Mouse (Mus musculus) layer of hippocampus, adult 9-10 months (tissue): Measurements from ENCODE around the gene Ugt8a.

Source experiments
- DNase-seq: peaks from one replicate; pipeline ENCODE4 v3.0.0; 2022; ENCODE audit warnings: low spot score

Ugt8a gene

DNA sequence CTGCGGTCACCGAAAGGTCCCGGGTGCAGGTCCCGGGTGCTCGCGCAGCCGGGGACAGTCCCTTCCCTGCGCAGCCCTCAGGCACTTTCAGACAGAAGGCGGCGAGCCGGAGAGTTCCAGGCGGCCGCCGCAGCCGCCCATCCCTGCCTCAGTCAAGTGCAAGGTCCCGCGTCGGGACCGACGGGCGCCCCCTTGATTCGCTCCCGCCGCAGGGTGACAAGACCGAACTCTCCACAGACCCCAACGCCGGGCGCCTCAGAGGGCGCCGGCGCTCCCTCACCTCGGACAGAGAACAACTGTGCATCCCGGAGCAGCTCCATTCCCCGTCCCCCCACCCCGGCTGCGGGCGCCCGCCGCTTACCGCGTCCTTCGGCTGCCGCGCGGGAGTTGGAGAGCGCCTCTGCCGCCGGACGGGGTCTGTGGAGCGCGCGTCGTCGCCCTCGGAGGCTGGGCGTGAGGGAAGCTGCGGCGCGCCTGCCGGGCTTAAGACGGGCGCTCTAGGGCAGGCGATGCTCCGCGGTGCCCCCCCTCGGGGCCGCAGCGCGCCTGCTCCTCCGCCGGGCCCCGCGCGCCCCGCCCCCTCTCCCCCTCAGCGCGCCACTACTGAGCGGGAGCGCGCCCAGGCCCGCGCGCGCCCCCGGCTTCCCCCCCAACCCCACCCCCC lies at the start of gene Ugt8a:
Gene Ugt8a, minus strand, starts transcription at position 528 of the 664 bp plus-strand sequence.
- DNase-seq, result no peak

DNA sequence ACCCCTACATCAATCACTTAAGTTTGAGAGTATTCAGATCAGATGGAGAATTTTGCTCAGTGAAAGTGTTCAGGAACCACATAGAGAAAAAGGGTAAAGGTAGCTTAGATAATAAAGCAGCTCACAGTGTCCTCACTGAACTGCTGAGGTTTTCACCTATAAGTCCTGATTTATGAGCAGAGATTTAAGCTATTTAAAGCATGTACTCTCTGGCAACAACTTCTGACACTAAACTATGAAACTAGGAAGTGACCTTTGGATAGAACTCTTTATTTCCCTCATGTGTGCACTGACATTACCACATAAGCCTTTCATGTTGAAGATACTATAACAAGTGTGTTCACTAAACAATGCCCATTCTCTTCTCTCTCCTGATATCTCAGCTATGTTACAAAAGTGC lies 48.2 kb upstream of the Ugt8a start:
- no peak for DNase-seq

DNA sequence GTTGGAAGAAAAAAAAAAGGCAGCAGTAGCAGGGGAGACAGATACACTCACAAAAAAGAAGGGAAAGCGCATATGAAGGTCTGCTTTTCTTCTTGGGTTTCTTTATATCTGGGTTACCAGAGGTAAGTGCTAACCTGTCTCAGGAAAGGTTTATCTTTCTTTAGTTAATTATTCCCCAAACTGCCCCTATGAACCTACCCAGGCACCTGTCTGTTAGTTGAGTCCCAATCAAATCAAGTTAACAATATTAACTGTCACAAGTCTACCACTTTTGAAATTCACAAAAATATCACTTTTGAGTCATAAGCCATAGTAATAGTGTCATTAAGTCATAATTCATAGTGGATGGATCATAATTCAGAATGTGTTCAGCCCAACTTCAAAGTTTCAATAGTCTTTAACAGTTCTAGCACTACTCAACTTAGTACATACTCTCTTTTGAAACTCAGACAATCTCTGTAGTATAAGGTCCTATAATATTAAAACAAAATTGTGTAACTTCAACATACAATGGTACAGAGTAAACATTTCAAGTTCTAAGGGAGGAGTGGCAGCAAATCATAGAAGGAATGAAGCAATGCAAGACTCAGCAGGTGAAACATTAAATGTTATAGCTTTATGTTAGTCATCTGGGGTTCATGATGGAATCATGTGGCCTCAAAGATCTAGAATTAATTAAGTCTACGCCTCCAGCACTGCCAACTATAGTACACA lies 45.4 kb upstream of the Ugt8a start:
- no peak for DNase-seq

GRCm38 (mm10) chr3:125979475-125979874 lies 41.1 kb upstream of the Ugt8a start:
- no peak for DNase-seq

- no peak for DNase-seq
Measured at GRCm38 (mm10) chr3:125975899-125976298, 37.5 kb upstream of the Ugt8a start.

GRCm38 (mm10) chr3:125969458-125969857 lies 31.0 kb upstream of the Ugt8a start:
- DNase-seq, result peak; percentile 1

DNA sequence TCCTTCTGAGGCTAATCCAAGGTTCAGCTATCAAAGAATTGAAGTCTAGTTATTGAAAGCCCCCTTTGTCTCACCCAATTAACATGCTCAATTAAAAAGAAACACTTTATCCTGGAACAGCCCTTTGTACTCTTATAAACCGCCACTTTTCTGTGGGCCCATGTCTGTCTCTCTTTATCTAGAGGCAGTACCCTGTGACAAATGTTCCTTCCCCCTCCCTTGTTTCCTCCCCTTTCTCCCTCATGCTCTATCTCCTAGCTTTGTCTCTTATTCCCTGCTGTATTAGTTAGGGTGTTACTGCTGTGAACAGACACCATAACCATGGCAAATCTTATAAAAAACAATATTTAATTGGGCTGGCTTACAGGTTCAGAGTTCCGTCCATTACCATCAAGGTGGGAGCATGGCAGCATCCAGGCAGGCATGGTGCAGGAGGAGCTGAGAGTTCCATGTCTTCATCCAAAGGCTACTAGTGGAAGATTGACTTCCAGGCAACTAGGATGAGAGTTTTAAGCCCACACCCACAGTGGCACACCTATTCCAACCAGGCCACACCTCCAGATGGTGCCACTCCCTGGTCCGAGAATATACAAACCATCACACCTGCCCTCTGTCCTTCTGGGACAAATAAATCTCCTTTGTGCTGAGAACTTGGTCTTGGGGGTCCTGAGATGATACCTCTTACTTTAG lies 17.9 kb upstream of the Ugt8a start:
- DNase-seq, result no peak

DNA sequence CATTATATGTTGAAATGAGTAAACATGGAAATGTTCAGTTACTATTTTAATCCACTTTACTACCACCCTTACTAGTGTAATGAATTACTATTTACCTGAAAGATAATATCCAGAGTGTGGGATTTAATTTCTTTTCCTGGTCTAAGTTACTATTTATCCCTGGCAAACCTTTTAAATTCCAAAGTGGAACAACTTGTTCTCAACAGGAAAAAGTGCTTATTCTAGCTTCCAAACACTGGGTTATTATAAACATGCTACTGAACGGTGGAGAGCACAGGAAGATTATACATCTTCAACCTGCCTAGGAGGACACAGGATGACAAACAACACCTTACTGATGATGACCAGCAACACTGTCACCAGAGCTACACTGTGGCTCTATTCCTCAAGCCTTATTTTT lies 16.5 kb upstream of the Ugt8a start:
- no peak for DNase-seq

- no peak for DNase-seq
Measured at GRCm38 (mm10) chr3:125940811-125941210, 2.4 kb upstream of the Ugt8a start.

GRCm38 (mm10) chr3:125938756-125939109 lies 314 bp upstream of the Ugt8a start:
- DNase-seq, result no peak

DNA sequence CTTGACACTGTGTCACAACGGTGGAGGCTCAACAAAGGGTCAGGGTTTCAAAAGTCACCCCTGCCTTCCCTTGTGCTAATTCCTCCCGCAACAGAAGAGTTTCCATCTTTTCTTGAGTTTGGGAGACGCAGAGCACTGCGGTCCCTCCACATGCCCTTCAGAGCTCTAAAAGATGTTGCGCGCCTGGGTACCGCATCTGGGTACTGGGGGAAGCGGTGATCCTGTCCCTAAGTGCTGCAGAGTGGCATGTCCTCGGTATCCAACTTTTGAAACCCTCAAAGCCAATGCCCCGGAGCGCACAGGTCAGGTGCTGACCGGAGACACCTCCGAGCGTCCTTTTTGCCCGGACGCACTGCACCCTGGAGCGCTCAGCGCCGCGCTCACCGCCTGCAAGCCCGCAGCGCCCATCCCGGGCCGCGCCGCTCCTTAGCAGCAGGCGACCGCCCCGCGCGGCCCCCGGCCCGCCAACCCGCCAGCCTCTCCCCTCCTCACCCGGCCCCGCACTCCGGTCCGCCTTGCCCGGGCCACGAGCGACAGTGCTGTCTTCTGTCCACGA lies 805 bp downstream of the Ugt8a start:
- no peak for DNase-seq

DNA sequence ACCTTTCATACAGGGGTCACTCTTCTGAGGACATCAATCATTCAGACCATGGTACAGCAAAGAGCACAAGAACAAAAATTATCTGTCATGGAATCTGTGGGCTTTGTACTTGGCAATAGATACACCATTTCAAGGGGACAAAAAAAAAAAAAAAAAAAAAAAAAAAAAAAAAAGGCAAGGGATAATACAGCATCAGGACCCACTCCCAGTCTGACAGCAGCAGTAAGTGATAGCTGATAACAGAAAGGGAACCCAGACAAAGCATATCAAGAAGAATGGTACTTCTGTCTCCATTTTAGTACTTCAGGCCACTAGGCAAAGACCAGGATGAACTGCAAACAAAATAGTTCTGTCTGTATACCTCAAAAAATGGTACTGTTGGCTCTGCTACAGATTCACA lies 2.6 kb downstream of the Ugt8a start:
- no peak for DNase-seq

DNA sequence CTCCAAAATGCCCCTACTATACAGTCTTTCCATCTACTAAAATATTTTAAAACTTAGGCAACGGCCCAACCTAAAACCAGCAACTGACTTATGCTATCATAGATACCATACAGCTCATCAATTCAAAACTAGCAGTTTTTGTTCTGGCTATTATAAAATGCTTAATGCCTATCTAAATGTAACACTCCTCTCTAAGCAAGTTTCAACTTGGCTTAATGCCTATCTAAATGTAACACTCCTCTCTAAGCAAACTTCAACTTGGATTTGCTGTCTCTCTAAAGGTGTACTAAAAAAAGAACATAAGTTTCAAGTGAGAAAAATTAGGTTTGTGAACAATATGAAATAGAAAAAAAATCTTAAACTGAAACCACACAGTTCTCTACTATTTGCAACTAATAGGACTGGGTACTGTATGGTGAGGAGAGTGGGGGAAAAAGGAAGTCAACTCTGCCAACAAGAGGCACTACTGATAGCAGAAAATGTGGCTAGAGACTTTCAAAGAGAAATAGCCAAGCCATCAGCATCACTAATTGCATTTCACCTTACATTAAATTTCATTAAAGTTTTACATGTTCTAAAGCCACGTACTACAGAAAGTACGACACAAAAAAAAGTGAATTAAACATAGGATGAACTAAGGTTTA lies 5.7 kb downstream of the Ugt8a start:
- DNase-seq, result no peak

GRCm38 (mm10) chr3:125931059-125931458 lies 7.4 kb downstream of the Ugt8a start:
- no peak for DNase-seq

DNA sequence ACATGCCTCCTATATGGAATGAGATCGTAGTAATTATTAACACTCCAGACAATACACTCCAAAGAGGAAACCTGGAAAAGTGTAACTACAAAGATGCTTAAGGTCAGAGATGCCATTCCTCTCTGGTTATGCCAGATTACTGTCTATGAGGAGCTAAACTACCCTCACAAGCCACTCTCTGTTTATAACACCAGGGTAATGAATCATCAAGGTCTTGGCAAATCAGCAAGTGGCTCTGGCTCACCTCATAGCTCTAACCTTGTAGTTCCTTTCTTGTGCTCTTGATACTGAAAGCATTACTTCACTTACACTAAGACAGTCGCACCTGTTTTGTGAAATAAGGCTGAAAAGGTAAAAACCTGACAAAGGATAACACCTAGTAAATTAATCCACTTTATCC lies 17.5 kb downstream of the Ugt8a start:
- DNase-seq, result no peak

DNA sequence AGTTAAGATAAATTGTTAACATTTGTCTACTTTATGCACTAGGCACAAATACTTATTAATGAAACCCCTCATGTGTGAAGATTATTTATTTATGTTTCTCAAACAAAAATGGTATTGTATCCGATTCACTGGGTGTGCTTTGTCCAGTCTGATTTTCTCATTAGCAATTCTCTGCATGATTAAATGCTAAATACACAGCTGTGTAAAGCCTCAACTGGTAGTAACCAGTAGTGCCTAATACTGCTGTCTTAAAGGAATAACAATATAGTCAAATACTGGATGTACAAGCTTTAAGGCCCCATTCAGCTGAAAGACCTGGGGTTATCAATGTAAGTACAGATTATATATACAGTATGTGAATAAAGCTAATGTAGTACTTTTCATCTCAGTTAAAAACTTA lies 39.4 kb downstream of the Ugt8a start:
- DNase-seq, result no peak

- DNase-seq, result no peak
Measured at GRCm38 (mm10) chr3:125887109-125887508, 51.3 kb downstream of the Ugt8a start.

GRCm38 (mm10) chr3:125884879-125885278 lies 53.5 kb downstream of the Ugt8a start:
- no peak for DNase-seq

GRCm38 (mm10) chr3:125884423-125884822 lies 54.0 kb downstream of the Ugt8a start:
- no peak for DNase-seq

DNA sequence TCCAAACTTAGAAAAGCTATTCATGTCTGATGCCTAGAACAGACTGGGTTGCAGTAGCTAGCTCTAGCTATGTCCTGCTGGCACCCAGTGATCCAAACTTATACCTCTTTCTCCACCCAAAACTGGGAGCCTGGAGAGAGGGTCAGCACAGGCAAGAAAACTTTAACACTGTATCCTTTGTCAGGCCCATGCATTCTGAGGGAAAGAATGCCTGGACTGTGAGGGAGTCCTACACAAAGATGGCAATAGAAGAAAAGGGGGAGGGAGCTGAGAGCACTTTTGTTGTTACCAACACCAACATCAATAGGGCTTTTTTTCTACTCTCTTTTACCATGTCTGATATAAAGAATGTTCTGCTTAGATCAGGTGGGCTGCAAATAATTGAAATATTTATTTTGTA lies 55.4 kb downstream of the Ugt8a start:
- no peak for DNase-seq

GRCm38 (mm10) chr3:125881835-125882234 lies 56.6 kb downstream of the Ugt8a start:
- DNase-seq, result no peak

GRCm38 (mm10) chr3:125874371-125874770 lies 64.0 kb downstream of the Ugt8a start:
- DNase-seq, result no peak

- no peak for DNase-seq
Measured at GRCm38 (mm10) chr3:125869873-125870272, 68.5 kb downstream of the Ugt8a start.
